Mouse (Mus musculus) neural tube, embryonic 14.5 days (tissue): ENCODE data around the gene Rev3l. TPM values are rescaled to one million over a fixed set of nuclear protein-coding genes. Genes with fewer than 3 reads are reported as not detected.

Experiments used
- polyA plus RNA-seq: library from polyadenylated mRNA; unstranded; fragments of >200 nt; fragmentation: Nextera tagmentation; extraction: Ambion mirVana; gene quantifications from 2 replicates; pipeline ENCODE4 v1.2.1, GENCODE M21; 2014

The Rev3l gene
- polyA plus RNA-seq, 1 experiment from 2014 or later, result 77.3 TPM

Other genes with a start within 250 kb of the Rev3l start
- 5.7 and 6.1 TPM in 2 replicates for gene Traf3ip2, start 119.2 kb upstream of the Rev3l start, polyA plus RNA-seq
- gene Mfsd4b4, start 167.1 kb downstream of the Rev3l start, polyA plus RNA-seq, result 3.6 and 5.6 TPM in 2 replicates
- not detected in 2 replicates for gene Mfsd4b2, start 194.8 kb downstream of the Rev3l start, polyA plus RNA-seq
- 0.15 TPM in 1 of 2 replicates, not detected in the other for gene Mfsd4b3, start 228.0 kb downstream of the Rev3l start, polyA plus RNA-seq